Mouse (Mus musculus) testis, adult 2 months (tissue): ENCODE measurements around the gene Mthfr.

Experiments
- CTCF ChIP-seq: fragments of 200-500 bp; IDR thresholded peaks from 2 replicates; pipeline ENCODE4 v1.5.1; 2012; ENCODE audit warnings: low read depth, mild to moderate bottlenecking, inconsistent platforms, low read length, moderate library complexity; ENCODE audit not compliant: control insufficient read depth, insufficient read depth, insufficient replicate concordance
- POLR2A ChIP-seq: fragments of 200-500 bp; IDR thresholded peaks from 2 replicates; pipeline ENCODE4 v1.6.1; 2012; ENCODE audit warnings: low read depth, mild to moderate bottlenecking, inconsistent platforms, low read length, moderate library complexity; ENCODE audit not compliant: control insufficient read depth

DNA sequence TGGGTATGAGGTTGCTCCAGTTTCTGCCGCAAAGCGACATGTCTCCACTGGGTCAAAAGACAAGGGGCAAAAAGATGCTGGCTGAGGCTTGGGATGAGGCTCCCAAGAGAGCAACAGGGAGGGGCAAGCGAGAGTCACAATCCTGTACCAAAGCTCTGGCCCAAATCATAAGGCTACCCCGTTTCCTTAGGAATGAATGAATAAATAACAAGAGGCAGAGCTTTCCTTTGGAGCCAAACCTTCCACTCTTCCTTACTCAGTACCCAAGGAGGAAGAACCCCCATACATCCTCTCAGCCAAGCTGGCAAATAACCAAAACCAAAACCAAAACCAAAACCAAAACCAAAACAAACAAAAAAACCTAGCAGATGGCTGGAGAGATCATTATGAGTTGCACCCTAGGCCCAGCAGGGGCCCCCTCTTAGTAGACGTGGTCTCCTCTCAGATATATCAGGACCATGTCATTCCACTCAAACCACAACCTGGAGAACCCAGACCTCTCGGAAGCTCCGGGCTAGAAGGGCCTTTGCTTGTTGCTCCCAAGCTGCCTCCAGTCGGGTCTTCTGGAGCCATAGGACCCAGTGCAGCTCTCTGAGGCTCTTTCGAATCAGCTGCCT lies 30.8 kb downstream of the Mthfr start:
- no peak for TF ChIP-seq CTCF
- no peak for TF ChIP-seq POLR2A
